Mouse (Mus musculus) hindbrain, embryonic 14.5 days (tissue): ENCODE results near the gene Znrd1as. TPM values are rescaled to one million over a fixed set of nuclear protein-coding genes. Genes with fewer than 3 reads are reported as not detected.

Experiments
- ATAC-seq: fragments of 200-750 bp; cut with Nextera tagmentation; 2 replicates; pipeline ENCODE4 v1.8.0; 2017; ENCODE audit warnings: moderate number of reproducible peaks, mild to moderate bottlenecking, moderate TSS enrichment, moderate library complexity; ENCODE audit not compliant: low FRiP score
- DNase-seq: peaks from one replicate; pipeline ENCODE4 v3.0.0-alpha.2; 2015; ENCODE audit warnings: low spot score
- H3K27ac ChIP-seq: fragments of 300-500 bp; sonication (generic); 2 replicates; pipeline ENCODE4 v1.5.1; 2014; ENCODE audit warnings: mild to moderate bottlenecking, moderate library complexity
- H3K27me3 ChIP-seq: fragments of 300-500 bp; sonication (generic); 2 replicates; pipeline ENCODE4 v1.6.1; 2014; ENCODE audit warnings: mild to moderate bottlenecking, low read length, mixed read lengths; ENCODE audit not compliant: control insufficient read depth, insufficient read depth
- H3K36me3 ChIP-seq: fragments of 300-500 bp; sonication (generic); replicated peaks from 2 replicates; pipeline ENCODE4 v1.6.1; 2014; ENCODE audit not compliant: control insufficient read depth, insufficient read depth
- H3K4me1 ChIP-seq: fragments of 300-500 bp; sonication (generic); replicated peaks from 2 replicates; pipeline ENCODE4 v1.6.1; 2014; ENCODE audit warnings: antibody characterized with exemption, low read length, mixed read lengths; ENCODE audit not compliant: control insufficient read depth, insufficient read depth
- H3K4me2 ChIP-seq: fragments of 300-500 bp; sonication (generic); replicated peaks from 2 replicates; pipeline ENCODE4 v1.6.1; 2014; ENCODE audit warnings: mild to moderate bottlenecking, moderate library complexity
- H3K4me3 ChIP-seq: fragments of 300-500 bp; sonication (generic); replicated peaks from 2 replicates; pipeline ENCODE4 v1.5.1; 2014; ENCODE audit warnings: mild to moderate bottlenecking, low read length
- H3K9ac ChIP-seq: fragments of 300-500 bp; sonication (generic); 2 replicates; pipeline ENCODE4 v1.6.1; 2014
- H3K9me3 ChIP-seq: fragments of 300-500 bp; sonication (generic); 2 replicates; pipeline ENCODE4 v1.6.1; 2016; ENCODE audit warnings: low read length; ENCODE audit not compliant: control insufficient read depth
- WGBS: fragments of 180-500 bp; shearing (Covaris S2); extraction: QIAGEN DNeasy Blood & Tissue Kit; methylation state at CpG from one replicate; pipeline ENCODE4 v1.1.7; 2014; 5-methylcytosine and 5-hydroxymethylcytosine counted together
- polyA plus RNA-seq: library from polyadenylated mRNA; unstranded; fragments of >200 nt; fragmentation: Nextera tagmentation; extraction: Ambion mirVana; gene quantifications from 2 replicates; pipeline ENCODE4 v1.2.1, GENCODE M21; 2014

The Znrd1as gene
- polyA plus RNA-seq, 1 experiment from 2014 or later: 5.1 TPM

DNA sequence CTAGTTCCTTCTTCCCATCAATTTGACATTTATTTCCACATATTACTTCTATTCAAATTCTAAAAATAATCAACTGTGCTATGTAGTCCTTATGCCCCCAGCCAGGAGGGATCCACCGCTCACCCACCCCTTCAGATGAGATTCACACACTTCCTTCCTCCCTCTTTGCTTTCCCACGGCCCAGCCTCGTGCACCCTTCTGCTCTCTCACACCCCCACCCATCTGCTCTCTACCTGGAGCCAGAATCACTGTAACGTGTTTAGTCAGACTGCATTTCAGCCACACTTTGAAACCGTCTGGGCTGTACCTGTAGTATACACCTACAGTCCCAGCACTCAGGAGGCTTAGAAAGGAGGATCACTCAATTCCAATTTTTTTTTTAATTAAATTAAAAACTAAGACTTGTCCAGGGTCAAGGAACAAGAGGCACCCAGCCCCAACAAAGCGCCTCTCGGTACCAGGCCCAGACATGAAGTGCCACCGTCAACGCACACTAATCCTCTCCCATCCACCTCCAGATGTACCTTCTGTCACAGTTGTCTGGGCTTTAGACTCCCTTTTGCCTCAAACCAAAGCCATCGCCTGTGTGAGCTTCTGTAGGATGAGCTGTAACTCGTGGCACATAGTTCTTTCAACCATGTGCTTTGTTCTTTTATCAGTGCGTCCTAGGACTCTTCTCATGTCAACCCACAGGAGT, 29.0 kb upstream of the Znrd1as start:
- no peak overlapping the region for H3K4me2 ChIP-seq
- H3K36me3 ChIP-seq: no peaks in the 10 kb centered on the region
- no peaks in the 10 kb centered on the region for H3K9me3 ChIP-seq
- no peak for DNase-seq
- no peaks in the 10 kb centered on the region for H3K4me1 ChIP-seq
- no peaks in the 10 kb centered on the region; the same call in 1 of the 2 replicates for H3K27me3 ChIP-seq
- ATAC-seq: no peak
- no peak overlapping the region for H3K4me3 ChIP-seq
- WGBS: 84% methylated on average over 12 of the region's 12 CpGs
- no peak overlapping the region for H3K27ac ChIP-seq
- H3K9ac ChIP-seq: no peak overlapping the region

DNA sequence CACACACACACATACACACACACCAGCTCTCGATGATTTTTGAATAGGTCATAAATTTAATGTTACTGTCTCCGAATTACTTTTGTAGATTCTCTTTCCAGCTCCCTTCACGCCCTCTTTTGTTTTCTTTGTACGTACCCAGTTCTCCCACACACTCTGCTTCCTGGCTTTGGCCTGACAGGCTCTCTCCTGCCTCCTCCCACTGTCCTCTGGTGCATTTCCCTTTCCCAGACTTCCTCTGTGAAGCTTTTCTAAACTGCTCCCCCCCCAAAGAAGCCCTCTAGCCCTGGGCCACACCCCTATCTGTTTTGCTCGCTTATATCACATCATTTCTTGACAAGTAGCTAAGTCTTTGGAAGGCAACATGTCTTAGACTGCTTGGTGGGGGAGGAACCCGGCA, 28.2 kb upstream of the Znrd1as start:
- Histone ChIP-seq H3K27ac (no peak overlapping the region), H3K4me1 (no peaks in the 10 kb centered on the region), H3K9ac (no peak overlapping the region), H3K27me3 (no peaks in the 10 kb centered on the region), H3K9me3 (no peaks in the 10 kb centered on the region), H3K4me2 (no peak overlapping the region), H3K4me3 (no peak overlapping the region), H3K36me3 (no peaks in the 10 kb centered on the region)
- 74% methylated on average over 6 of the region's 6 CpGs for WGBS
- DNase-seq (no peak), ATAC-seq (no peak)

DNA sequence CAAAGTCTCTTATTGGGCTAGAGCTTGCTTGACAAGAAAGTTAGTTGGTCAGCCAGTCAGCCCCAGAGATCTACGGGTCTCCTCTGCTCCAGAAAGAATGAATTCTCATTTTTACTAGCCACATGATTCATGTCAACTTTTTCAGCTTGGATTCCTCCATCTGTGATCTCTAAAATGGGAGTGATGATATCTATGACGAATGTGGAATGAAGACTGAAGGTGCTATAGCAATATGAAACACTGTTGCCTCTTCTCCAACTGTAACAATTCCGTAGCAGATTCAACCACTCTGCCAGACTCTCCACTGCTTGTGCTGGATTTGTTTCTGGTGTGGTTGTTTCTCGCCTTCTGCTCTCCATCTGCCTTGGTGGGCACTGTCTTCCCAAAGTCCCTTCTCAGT, 27.3 kb upstream of the Znrd1as start:
- DNase-seq (no peak), ATAC-seq (no peak)
- Histone ChIP-seq H3K4me3 (no peak overlapping the region), H3K4me2 (no peak overlapping the region), H3K36me3 (no peaks in the 10 kb centered on the region), H3K27me3 (no peaks in the 10 kb centered on the region), H3K9ac (no peak overlapping the region), H3K9me3 (no peaks in the 10 kb centered on the region), H3K4me1 (no peaks in the 10 kb centered on the region), H3K27ac (no peak overlapping the region)
- WGBS: 87% methylated on average over 4 of the region's 4 CpGs

DNA sequence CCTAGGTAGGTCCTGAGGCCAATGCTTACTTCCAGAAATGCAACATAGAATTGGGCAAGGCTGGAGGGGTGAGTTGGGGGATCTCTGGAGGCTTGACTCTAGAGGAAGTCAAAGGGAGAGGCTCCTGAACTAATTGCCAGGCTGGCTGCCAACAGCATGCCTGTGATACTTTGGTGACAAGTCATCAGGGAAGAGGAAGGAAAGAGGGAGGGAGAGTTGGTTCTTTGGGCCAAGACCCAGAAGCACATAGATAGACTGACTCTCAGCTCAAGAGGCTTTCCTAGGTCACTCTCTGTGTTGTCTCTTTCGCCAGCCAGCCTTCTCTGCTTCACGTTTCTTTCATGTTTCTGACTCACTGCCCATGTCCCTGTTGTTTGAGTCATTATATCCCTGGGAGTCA, 26.6 kb upstream of the Znrd1as start:
- H3K4me2 ChIP-seq: no peak overlapping the region
- 64% methylated on average over 2 of the region's 2 CpGs for WGBS
- ATAC-seq: no peak
- H3K27ac ChIP-seq: no peak overlapping the region
- H3K9ac ChIP-seq: no peak overlapping the region
- DNase-seq: no peak
- no peaks in the 10 kb centered on the region for H3K9me3 ChIP-seq
- H3K36me3 ChIP-seq: no peaks in the 10 kb centered on the region
- H3K4me1 ChIP-seq: no peaks in the 10 kb centered on the region
- no peak overlapping the region for H3K4me3 ChIP-seq
- H3K27me3 ChIP-seq: no peaks in the 10 kb centered on the region

DNA sequence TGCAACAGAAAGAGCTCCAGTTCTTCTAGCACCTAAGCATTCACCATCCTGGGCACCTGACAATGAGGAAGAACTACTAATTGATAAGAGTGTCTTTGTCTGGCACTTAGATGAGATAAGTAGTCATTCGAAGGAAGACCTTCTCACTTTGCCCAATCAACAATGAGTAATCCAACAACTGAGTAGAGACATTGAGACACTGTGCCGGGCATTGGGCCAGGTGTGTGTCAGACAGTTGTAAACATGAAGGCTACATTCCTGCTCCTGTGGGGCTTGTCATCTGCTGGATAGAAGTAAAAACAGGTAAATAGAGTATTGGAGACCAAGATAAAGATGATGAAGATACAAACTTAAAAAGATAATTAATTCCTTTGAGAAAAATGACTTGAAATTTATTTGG, 20.3 kb upstream of the Znrd1as start:
- no peak for DNase-seq
- Histone ChIP-seq H3K27ac (no peak overlapping the region), H3K4me1 (peaks cover 7% of the 10 kb centered on the region), H3K4me3 (no peak overlapping the region), H3K9ac (no peak overlapping the region), H3K36me3 (no peaks in the 10 kb centered on the region), H3K9me3 (no peaks in the 10 kb centered on the region), H3K27me3 (peaks cover 27% of the 10 kb centered on the region), H3K4me2 (no peak overlapping the region)
- no peak for ATAC-seq
- WGBS: 89% methylated on average over 2 of the region's 2 CpGs

DNA sequence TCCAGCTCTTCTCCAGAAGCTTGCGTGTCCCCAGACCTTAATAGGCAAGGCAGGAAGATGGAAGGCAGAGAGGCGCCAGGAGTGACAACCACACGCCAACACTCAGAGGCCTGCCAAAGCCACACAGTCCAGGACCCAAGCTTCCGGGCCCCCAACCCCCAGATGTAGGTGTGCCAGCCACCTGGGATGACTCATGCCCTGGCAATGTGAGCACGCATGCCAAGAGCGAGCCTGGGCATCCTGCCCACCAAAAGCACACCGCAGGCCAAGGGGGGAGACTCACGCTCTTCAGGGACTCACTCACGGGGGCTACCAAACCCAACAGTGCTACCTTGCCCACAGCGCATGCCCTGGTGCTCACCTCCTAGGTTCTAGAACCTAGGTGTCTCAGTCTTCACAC, 16.0 kb upstream of the Znrd1as start:
- DNase-seq (no peak), ATAC-seq (no peak)
- Histone ChIP-seq H3K27ac (no peak overlapping the region), H3K4me3 (peak overlapping the region; percentile 38), H3K9ac (0 out of 2 replicates have a peak overlapping the region, but pooled peaks have one; percentile 55), H3K27me3 (peaks cover 50% of the 10 kb centered on the region), H3K4me2 (peak overlapping the region; percentile 70), H3K36me3 (no peaks in the 10 kb centered on the region), H3K9me3 (no peaks in the 10 kb centered on the region), H3K4me1 (peaks cover 16% of the 10 kb centered on the region)
- WGBS: 55% methylated on average over 10 of the region's 10 CpGs

DNA sequence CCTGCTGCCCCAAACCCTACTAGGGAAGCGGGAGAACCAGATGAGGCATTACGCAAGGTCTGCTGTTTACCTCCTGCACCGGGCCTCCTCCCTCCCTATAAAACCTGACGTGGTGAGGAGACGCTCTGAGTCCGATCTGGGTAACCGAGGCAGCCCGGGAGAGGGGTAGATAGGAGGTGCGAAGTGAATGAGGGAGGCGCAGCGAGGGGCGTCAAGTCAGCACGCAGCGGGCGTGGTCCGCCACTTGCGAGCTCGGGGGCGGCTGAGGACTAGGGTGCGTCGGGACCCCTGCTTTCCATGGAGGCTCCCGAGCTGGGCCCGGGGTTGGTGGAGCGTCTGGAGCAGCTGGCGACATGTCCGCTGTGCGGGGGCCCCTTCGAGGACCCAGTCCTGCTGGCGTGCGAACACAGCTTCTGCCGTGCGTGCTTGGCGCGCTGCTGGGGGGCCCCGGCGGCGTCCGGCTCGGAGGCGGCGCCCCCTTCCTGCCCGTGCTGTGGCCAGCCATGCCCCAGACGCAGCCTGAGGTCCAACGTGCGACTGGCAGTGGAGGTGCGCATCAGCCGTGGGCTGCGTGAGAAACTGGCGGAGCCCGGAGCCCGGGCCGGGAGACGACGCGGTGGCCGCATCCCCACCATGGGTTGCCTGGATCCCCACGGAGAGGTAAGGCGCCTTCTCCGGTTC, 15.5 kb upstream of the Znrd1as start, which contains the start of gene Rnf39:
Rnf39 (plus strand) TSS at position 128 of the 681 bp plus-strand sequence.
- no peaks in the 10 kb centered on the region for H3K9me3 ChIP-seq
- ATAC-seq (no peak), DNase-seq (no peak)
- H3K4me3 ChIP-seq: peak within 1 kb of the TSS; percentile 38
- H3K9ac ChIP-seq: peak within 1 kb of the TSS; percentile 55
- peak within 1 kb of the TSS; percentile 70 for H3K4me2 ChIP-seq
- peaks cover 50% of the 10 kb centered on the region for H3K27me3 ChIP-seq
- no peaks in the 10 kb centered on the region for H3K36me3 ChIP-seq
- 2% methylated on average over 58 of the region's 59 CpGs for WGBS
- H3K4me1 ChIP-seq: peaks cover 16% of the 10 kb centered on the region
- no peak within 1 kb of the TSS for H3K27ac ChIP-seq

DNA sequence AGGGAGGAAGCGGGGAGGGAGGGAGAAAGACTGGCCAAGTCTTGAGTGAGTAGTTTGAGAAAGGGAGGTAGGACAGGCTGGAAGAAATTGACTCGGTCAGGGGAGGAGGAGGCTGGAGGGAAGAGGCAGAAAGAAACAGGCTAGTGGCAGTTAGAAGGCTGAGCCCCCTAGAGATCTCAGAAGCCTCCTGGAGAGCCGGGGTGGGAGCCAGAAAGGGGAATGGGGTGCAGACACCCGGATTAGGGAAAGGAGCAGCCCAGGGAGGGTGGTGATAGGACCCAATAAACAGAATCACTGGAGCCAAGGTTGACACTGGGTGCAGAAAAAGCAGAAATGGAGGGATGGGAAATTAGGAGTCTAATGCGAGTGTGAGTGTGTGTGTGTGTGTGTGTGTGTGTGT, 14.7 kb upstream of the Znrd1as start:
- Histone ChIP-seq H3K27me3 (peaks cover 50% of the 10 kb centered on the region), H3K36me3 (peaks cover 1% of the 10 kb centered on the region), H3K9me3 (no peaks in the 10 kb centered on the region), H3K27ac (no peak overlapping the region), H3K4me3 (peak overlapping the region; percentile 38; the same call in 1 of the 2 replicates), H3K4me2 (peak overlapping the region; percentile 70; the same call in 1 of the 2 replicates), H3K9ac (no peak overlapping the region), H3K4me1 (peaks cover 16% of the 10 kb centered on the region)
- ATAC-seq: no peak
- no peak for DNase-seq
- WGBS: 37% methylated on average over 5 of the region's 5 CpGs

DNA sequence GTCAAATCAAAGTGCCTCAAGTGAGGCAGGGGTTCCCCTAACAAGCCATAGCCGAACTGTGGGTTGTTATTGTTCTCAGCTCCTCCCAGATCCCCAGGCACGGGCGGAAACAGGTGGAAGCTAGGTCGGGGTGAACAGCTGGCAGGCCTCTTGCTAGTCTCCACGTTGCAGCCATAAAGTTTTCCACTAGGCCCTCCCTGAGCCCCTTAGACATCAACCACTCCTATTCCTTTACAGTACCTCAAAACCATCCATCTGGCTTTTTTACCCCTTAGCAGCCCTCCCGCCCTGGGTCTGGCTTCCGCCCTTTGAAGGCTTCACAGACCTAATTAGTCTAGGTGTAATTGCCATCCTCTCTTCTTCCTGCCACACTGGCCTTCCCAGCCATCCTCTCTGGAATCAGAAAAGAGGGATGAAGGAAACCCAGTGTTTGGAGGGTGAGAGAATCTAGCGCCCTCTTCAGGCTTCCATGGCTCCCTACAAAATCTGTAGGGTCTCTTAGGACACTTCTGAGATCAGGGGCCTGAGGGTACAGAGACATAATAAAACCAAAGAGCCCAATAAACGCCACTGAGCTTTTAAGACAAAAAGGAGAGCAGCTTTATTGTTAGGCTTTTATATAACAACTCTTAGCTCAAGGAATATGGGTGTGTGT, 14.1 kb upstream of the Znrd1as start:
- ATAC-seq (no peak), DNase-seq (no peak)
- Histone ChIP-seq H3K4me3 (no peak overlapping the region), H3K36me3 (peaks cover 7% of the 10 kb centered on the region), H3K9ac (no peak overlapping the region), H3K27ac (no peak overlapping the region), H3K4me1 (peaks cover 16% of the 10 kb centered on the region), H3K4me2 (no peak overlapping the region), H3K9me3 (no peaks in the 10 kb centered on the region), H3K27me3 (peaks cover 50% of the 10 kb centered on the region)
- 18% methylated on average over 9 of the region's 9 CpGs for WGBS
